Mouse (Mus musculus) myocyte (in vitro differentiated cells): ENCODE results near the gene Agpat3. TPM values are rescaled to one million over a fixed set of nuclear protein-coding genes. Genes with fewer than 3 reads are reported as not detected.

ENCODE experiments used
- H3K27me3 ChIP-seq: one replicate; pipeline ENCODE4 v1.6.1; 2011; ENCODE audit not compliant: control insufficient read depth, insufficient read depth, insufficient read length
- H3K36me3 ChIP-seq: one replicate; pipeline ENCODE4 v1.6.1; 2011; ENCODE audit not compliant: control insufficient read depth, insufficient read depth
- H3K4me2 ChIP-seq: one replicate; pipeline ENCODE4 v1.6.1; 2011; ENCODE audit warnings: low read depth, control low read depth
- H3K4me3 ChIP-seq: one replicate; pipeline ENCODE4 v1.5.1; 2011; ENCODE audit warnings: mild to moderate bottlenecking, control low read depth, moderate library complexity
- H3K79me2 ChIP-seq: one replicate; pipeline ENCODE4 v1.6.1; 2011; ENCODE audit not compliant: control insufficient read depth, insufficient read depth
- H3ac ChIP-seq: one replicate; pipeline ENCODE4 v1.6.1; 2011; ENCODE audit not compliant: control insufficient read depth, insufficient read length
- CEBPB ChIP-seq: IDR thresholded peaks from 2 replicates; pipeline ENCODE4 v1.6.1; 2011; ENCODE audit warnings: mild to moderate bottlenecking, moderate library complexity; ENCODE audit not compliant: poor library complexity, insufficient read depth, severe bottlenecking
- E2F4 ChIP-seq: IDR thresholded peaks from one replicate; pipeline ENCODE4 v1.6.1; 2011; ENCODE audit warnings: mild to moderate bottlenecking, control low read depth, moderate library complexity; ENCODE audit not compliant: insufficient read depth
- MAX ChIP-seq: IDR thresholded peaks from one replicate; pipeline ENCODE4 v1.6.1; 2011; ENCODE audit warnings: low read depth, mild to moderate bottlenecking, control low read depth
- MYOD1 ChIP-seq, 3 experiments: IDR thresholded peaks; one replicate each; pipeline ENCODE4 v1.6.1; 2011; ENCODE audit warnings: control low read depth in 2 of 3, low read depth in 2 of 3, mild to moderate bottlenecking in 2 of 3, moderate library complexity in 1 of 3; ENCODE audit not compliant: insufficient read length in 2 of 3, control insufficient read depth in 1 of 3
- MYOG ChIP-seq, 3 experiments: IDR thresholded peaks; one replicate each; pipeline ENCODE4 v1.6.1; 2011; ENCODE audit warnings: control low read depth in 2 of 3, low read depth in 2 of 3, mild to moderate bottlenecking in 2 of 3; ENCODE audit not compliant: insufficient read length in 2 of 3, control insufficient read depth in 1 of 3, insufficient read depth in 1 of 3
- POLR2A ChIP-seq: IDR thresholded peaks from one replicate; pipeline ENCODE4 v1.6.1; 2011; ENCODE audit warnings: low read depth, mild to moderate bottlenecking, control low read depth, moderate library complexity; ENCODE audit not compliant: insufficient read length
- POLR2AphosphoS2 ChIP-seq: IDR thresholded peaks from one replicate; pipeline ENCODE4 v1.6.1; 2011; ENCODE audit warnings: low read depth, control low read depth; ENCODE audit not compliant: insufficient read length
- REST ChIP-seq: IDR thresholded peaks from one replicate; pipeline ENCODE4 v1.6.1; 2011; ENCODE audit warnings: mild to moderate bottlenecking, control low read depth, moderate library complexity; ENCODE audit not compliant: insufficient read depth, insufficient read length
- SRF ChIP-seq: IDR thresholded peaks from one replicate; pipeline ENCODE4 v1.6.1; 2011; ENCODE audit warnings: low read depth; ENCODE audit not compliant: control insufficient read depth, insufficient read length
- TCF12 ChIP-seq: IDR thresholded peaks from one replicate; pipeline ENCODE4 v1.6.1; 2011; ENCODE audit warnings: mild to moderate bottlenecking, control low read depth; ENCODE audit not compliant: poor library complexity, insufficient read depth, severe bottlenecking
- TCF3 ChIP-seq: IDR thresholded peaks from one replicate; pipeline ENCODE4 v1.6.1; 2011; ENCODE audit warnings: low read depth, control low read depth; ENCODE audit not compliant: insufficient read length
- USF1 ChIP-seq: IDR thresholded peaks from one replicate; pipeline ENCODE4 v1.6.1; 2011; ENCODE audit warnings: low read depth, mild to moderate bottlenecking, control low read depth, moderate library complexity
- polyA plus RNA-seq: library from polyadenylated mRNA; unstranded; fragments of >200 nt; fragmentation: generic; extraction: Trizol; gene quantifications from one replicate; pipeline ENCODE4 v1.2.1, GENCODE M21; 2012; ENCODE audit warnings: missing spikeins

Gene Agpat3
- polyA plus RNA-seq, 1 experiment = 183 TPM

GRCm38 (mm10) chr10:78329305-78329704, 23.0 kb downstream of the Agpat3 start:
- H3K27me3 ChIP-seq = no peaks in the 10 kb centered on the region
- TF ChIP-seq POLR2A = no peak
- no peak for TF ChIP-seq SRF
- no peak for TF ChIP-seq REST
- no peak for TF ChIP-seq MYOD1 (IDR thresholded peaks at IDR 0.05; ENCODE audit: control insufficient read depth in 1 of 3, insufficient read length in 2 of 3, low read depth in 2 of 3)
- no peak for TF ChIP-seq MAX
- TF ChIP-seq TCF12 = no peak
- no peak for TF ChIP-seq TCF3
- no peak for TF ChIP-seq USF1
- TF ChIP-seq E2F4 = no peak
- no peak overlapping the region for H3K4me3 ChIP-seq
- H3ac ChIP-seq = no peak overlapping the region
- no peaks in the 10 kb centered on the region for H3K36me3 ChIP-seq
- no peak overlapping the region for H3K4me2 ChIP-seq
- no peaks in the 10 kb centered on the region for H3K79me2 ChIP-seq

DNA sequence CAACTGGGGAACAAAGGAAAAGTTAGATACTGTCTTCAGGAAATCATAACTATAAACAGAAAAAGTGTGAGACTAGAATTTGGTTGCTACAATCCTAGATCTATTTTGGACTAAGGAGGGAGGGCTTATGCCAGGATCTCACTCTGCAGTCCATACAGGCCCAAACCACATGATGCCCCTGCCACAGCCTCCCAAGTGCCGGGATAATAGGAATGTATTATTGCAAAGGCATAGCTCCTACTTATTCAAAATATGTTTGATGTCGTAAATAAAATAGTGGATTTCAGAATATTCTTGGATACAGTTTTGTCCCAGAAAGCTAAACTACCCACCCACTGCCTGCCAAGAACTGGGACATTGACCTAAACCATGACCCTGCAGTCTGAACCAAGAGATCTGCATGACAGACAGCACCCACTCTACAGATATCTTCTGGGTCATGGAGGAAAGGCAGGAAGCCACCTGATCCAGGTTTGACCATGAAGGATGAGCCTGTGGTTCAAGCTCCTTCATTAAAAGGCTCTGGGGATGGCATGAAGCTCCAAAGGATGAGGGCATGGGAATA, 24.2 kb downstream of the Agpat3 start:
- no peak overlapping the region for H3K4me3 ChIP-seq
- H3K4me2 ChIP-seq = no peak overlapping the region
- no peaks in the 10 kb centered on the region for H3K27me3 ChIP-seq
- TF ChIP-seq TCF3 (no peak), MAX (no peak), MYOG (IDR thresholded peaks at IDR 0.05; ENCODE audit: control insufficient read depth in 1 of 3, insufficient read depth in 1 of 3, insufficient read length in 2 of 3, low read depth in 2 of 3) (no peak), POLR2A (no peak), CEBPB (no peak), REST (no peak), SRF (no peak), USF1 (no peak), MYOD1 (IDR thresholded peaks at IDR 0.05; ENCODE audit: control insufficient read depth in 1 of 3, insufficient read length in 2 of 3, low read depth in 2 of 3) (no peak), E2F4 (no peak), POLR2AphosphoS2 (no peak), TCF12 (no peak)
- H3ac ChIP-seq = no peak overlapping the region
- no peaks in the 10 kb centered on the region for H3K79me2 ChIP-seq
- H3K36me3 ChIP-seq = no peaks in the 10 kb centered on the region

DNA sequence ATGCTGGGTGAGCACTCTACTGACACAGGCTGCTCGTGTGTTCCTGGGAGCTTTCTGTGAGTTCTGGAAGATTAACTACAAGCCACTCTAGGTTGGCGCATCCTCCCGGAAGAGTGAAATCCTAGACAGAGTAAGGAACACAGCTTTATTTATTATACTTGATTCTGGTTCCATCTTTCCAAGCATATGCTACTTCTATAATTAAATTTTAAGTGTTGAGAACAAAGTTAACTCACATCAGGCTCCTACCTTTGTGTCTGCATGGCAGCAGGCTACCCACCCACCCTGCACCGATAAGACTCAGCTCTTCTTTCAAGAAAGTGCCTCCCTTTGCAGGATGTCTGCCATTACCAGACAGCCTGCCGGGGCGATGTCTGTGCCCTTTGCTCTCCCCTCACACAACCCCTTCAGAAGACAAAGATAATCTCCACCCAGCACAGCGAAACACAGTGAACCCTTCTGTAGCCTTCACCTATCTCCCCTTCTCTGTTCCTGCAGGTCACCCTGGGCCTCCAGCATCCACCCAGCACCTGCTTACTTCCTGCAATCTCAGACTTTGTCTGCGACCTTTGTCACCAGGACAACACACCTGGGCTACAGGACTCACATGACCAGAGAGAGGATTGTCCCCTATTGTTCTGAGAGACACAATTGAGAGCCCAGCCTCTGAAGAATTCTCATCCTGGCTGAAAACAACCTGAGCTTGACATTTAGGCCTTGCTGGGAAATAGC, 26.2 kb downstream of the Agpat3 start:
- no peak for TF ChIP-seq MYOG (IDR thresholded peaks at IDR 0.05; ENCODE audit: control insufficient read depth in 1 of 3, insufficient read depth in 1 of 3, insufficient read length in 2 of 3, low read depth in 2 of 3)
- no peak for TF ChIP-seq TCF12
- no peak for TF ChIP-seq POLR2A
- no peak for TF ChIP-seq USF1
- no peak for TF ChIP-seq CEBPB
- TF ChIP-seq E2F4 = no peak
- no peak for TF ChIP-seq SRF
- TF ChIP-seq MYOD1 (IDR thresholded peaks at IDR 0.05; ENCODE audit: control insufficient read depth in 1 of 3, insufficient read length in 2 of 3, low read depth in 2 of 3) = no peak
- TF ChIP-seq POLR2AphosphoS2 = no peak
- no peak for TF ChIP-seq TCF3
- Histone ChIP-seq H3K27me3 (no peaks in the 10 kb centered on the region), H3K79me2 (no peaks in the 10 kb centered on the region), H3K4me2 (no peak overlapping the region), H3ac (no peak overlapping the region), H3K36me3 (no peaks in the 10 kb centered on the region), H3K4me3 (no peak overlapping the region)

GRCm38 (mm10) chr10:78324556-78325164, 27.6 kb downstream of the Agpat3 start:
- Histone ChIP-seq H3K36me3 (no peaks in the 10 kb centered on the region), H3K79me2 (no peaks in the 10 kb centered on the region), H3K4me3 (no peak overlapping the region)

DNA sequence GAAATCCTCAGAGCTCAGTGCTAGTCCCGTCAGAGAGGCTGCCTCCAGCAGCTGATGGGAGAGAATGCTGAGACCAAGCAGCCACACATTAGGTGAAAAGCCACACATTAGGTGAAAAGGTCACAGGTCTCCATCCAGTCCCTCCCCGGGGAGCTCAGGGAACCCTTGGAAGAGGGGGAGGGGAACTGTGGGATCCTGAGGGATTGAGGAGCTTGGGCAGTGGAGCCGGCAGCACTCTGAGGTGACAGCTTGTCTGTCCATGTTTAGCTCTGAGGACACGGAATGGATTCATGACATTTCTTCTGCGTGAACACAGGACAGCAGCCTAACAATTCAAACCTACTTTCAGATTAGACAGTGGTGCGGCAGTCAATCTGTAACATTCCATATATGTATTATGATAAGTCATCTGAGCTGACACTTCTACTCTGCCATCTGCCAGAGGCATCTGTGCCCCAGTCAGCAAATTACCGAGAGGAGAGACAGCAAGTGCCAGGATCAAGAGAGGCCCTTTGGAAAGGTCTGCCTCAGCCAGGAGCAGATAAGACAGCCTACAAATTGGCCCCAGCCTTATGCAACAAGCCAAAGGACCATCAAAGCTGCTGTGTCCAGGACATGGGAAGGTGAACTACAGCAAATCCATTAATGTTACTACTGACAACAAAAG, 28.9 kb downstream of the Agpat3 start:
- H3K36me3 ChIP-seq = no peaks in the 10 kb centered on the region
- no peaks in the 10 kb centered on the region for H3K79me2 ChIP-seq
- no peak overlapping the region for H3K4me2 ChIP-seq
- no peaks in the 10 kb centered on the region for H3K27me3 ChIP-seq
- no peak overlapping the region for H3K4me3 ChIP-seq
- H3ac ChIP-seq = no peak overlapping the region
- TF ChIP-seq E2F4 (no peak), MYOD1 (IDR thresholded peaks at IDR 0.05; ENCODE audit: control insufficient read depth in 1 of 3, insufficient read length in 2 of 3, low read depth in 2 of 3) (no peak), POLR2A (no peak), USF1 (no peak)

More at GRCm38 (mm10) chr10:78324556-78325164, 27.6 kb downstream of the Agpat3 start:
- H3K27me3 ChIP-seq = no peaks in the 10 kb centered on the region
- H3ac ChIP-seq = no peak overlapping the region
- TF ChIP-seq MYOD1 (IDR thresholded peaks at IDR 0.05; ENCODE audit: control insufficient read depth in 1 of 3, insufficient read length in 2 of 3, low read depth in 2 of 3) = peak in 1 of 3 experiments; percentile 4
- TF ChIP-seq CEBPB = no peak
- no peak overlapping the region for H3K4me2 ChIP-seq
